Mouse (Mus musculus) kidney, embryonic 14.5 days (tissue): ENCODE results near the gene Rfx7. TPM values are rescaled to one million over a fixed set of nuclear protein-coding genes. Genes with fewer than 3 reads are reported as not detected.
"Not testable (repeated sequence)": the region's sequence is repeated elsewhere in the genome, so short reads cannot be mapped to it uniquely, and the experiment has no call there.

Experiments
- ATAC-seq: fragments of 200-750 bp; cut with Nextera tagmentation; 2 replicates; pipeline ENCODE4 v1.8.0; 2017; ENCODE audit warnings: moderate number of reproducible peaks, mild to moderate bottlenecking, moderate TSS enrichment, moderate library complexity; ENCODE audit not compliant: low FRiP score, low TSS enrichment
- H3K27ac ChIP-seq: fragments of 300-500 bp; sonication (generic); 2 replicates; pipeline ENCODE4 v1.5.1; 2014; ENCODE audit warnings: low read depth, mild to moderate bottlenecking, low read length, moderate library complexity, mixed read lengths
- H3K27me3 ChIP-seq: fragments of 300-500 bp; sonication (generic); 2 replicates; pipeline ENCODE4 v1.6.1; 2014; ENCODE audit warnings: mild to moderate bottlenecking, low read length; ENCODE audit not compliant: control insufficient read depth, insufficient read depth
- H3K36me3 ChIP-seq: fragments of 300-500 bp; sonication (generic); 2 replicates; pipeline ENCODE4 v1.6.1; 2014; ENCODE audit warnings: low read length, mixed read lengths; ENCODE audit not compliant: control insufficient read depth, insufficient read depth
- H3K4me1 ChIP-seq: fragments of 300-500 bp; sonication (generic); 2 replicates; pipeline ENCODE4 v1.6.1; 2014; ENCODE audit warnings: low read length, mixed read lengths; ENCODE audit not compliant: control insufficient read depth, insufficient read depth
- H3K4me2 ChIP-seq: fragments of 300-500 bp; sonication (generic); replicated peaks from 2 replicates; pipeline ENCODE4 v1.6.1; 2014; ENCODE audit warnings: low read depth, mild to moderate bottlenecking, low read length
- H3K4me3 ChIP-seq: fragments of 300-500 bp; sonication (generic); 2 replicates; pipeline ENCODE4 v1.5.1; 2014; ENCODE audit warnings: mild to moderate bottlenecking, low read length
- H3K9ac ChIP-seq: fragments of 300-500 bp; sonication (generic); 2 replicates; pipeline ENCODE4 v1.6.1; 2014; ENCODE audit warnings: low read depth, mild to moderate bottlenecking, low read length, moderate library complexity
- H3K9me3 ChIP-seq: fragments of 300-500 bp; sonication (generic); 2 replicates; pipeline ENCODE4 v1.6.1; 2016; ENCODE audit warnings: low read length; ENCODE audit not compliant: control insufficient read depth
- WGBS: fragments of 180-500 bp; shearing (Covaris S2); extraction: QIAGEN DNeasy Blood & Tissue Kit; methylation state at CpG from one replicate; pipeline ENCODE4 v1.1.7; 2014; 5-methylcytosine and 5-hydroxymethylcytosine counted together
- polyA plus RNA-seq: library from polyadenylated mRNA; unstranded; fragments of >200 nt; fragmentation: Nextera tagmentation; extraction: Ambion mirVana; gene quantifications from 2 replicates; pipeline ENCODE4 v1.2.1, GENCODE M21; 2014

The Rfx7 gene
- polyA plus RNA-seq, 1 experiment from 2014 or later, result 24.2 TPM

DNA sequence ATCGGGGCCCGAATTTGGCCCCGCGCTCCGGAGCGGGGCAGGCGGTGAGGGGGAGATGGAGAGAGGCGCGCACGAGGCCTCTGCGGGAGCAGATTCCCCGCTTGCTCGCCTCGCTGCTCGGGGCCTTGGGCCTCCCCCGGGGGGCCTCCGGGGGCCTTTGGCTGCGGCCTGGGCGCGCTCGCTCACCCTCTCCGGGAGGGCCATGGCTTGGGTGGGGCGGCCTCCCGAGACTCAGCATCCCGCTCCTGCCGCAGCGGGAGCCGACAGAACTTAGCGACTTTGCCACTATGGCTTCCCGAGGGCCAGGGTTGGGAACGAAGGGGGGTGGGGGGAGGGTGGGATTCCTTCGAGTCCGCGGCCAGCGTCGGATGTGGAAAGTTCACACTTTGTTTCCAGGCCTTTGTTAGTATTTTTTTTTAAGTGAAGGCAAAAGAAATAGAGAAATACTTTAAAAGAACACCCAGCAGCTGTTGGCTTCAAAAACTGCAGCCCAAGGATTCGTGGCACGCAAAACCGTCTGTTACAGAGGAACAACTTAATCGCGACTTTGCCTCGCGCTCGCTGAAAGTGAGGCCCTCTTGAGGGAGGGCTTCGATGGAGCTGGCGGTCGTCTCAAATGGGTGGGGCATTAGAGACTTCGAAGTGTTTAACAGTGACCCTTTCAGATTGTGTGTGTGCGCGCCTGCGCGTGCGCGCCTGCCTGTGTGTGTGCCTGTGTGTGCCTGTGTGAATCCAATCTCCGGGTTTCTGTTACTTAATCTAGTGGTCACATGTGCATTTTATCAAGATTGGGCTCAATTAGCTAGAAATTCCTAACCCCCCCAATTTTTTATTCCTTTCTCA, 130.9 kb downstream of the Rfx7 start:
- ATAC-seq, result peak; percentile 70
- under 1% methylated on average over 55 of the region's 55 CpGs for WGBS
- H3K9me3 ChIP-seq, result no peaks in the 10 kb centered on the region
- peak overlapping the region; percentile 90 for H3K4me2 ChIP-seq
- peak overlapping the region; percentile 98 for H3K4me3 ChIP-seq
- H3K36me3 ChIP-seq, result peaks cover 37% of the 10 kb centered on the region
- H3K4me1 ChIP-seq, result peaks cover 26% of the 10 kb centered on the region
- peak overlapping the region; percentile 100 for H3K27ac ChIP-seq
- H3K9ac ChIP-seq, result peak overlapping the region; percentile 100
- H3K27me3 ChIP-seq, result no peaks in the 10 kb centered on the region

DNA sequence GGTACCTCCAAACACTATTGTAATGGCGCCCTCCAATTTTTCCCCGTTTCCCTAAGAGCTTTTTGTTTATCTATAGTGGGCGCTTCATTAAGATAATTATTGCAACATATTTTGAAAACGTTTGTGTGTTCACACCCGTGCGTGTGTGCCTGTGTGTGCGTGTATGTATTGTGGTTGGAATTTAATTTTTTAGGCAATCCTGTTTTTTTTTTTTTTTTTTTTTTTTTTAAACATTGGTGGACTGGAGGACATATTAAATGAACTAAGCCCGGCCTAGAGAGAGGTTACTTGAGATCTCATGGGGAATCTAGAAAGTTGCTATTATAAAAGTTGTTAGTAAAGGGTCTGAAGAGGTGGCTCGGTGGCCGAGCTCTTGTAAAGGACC, 131.5 kb downstream of the Rfx7 start:
- Histone ChIP-seq H3K27ac (peak overlapping the region; percentile 100), H3K36me3 (peaks cover 37% of the 10 kb centered on the region), H3K9me3 (no peaks in the 10 kb centered on the region), H3K9ac (peak overlapping the region; percentile 100), H3K4me1 (peaks cover 26% of the 10 kb centered on the region), H3K27me3 (no peaks in the 10 kb centered on the region), H3K4me3 (peak overlapping the region; percentile 98), H3K4me2 (peak overlapping the region; percentile 90)
- WGBS, result 8% methylated on average over 10 of the region's 10 CpGs
- ATAC-seq, result no peak

DNA sequence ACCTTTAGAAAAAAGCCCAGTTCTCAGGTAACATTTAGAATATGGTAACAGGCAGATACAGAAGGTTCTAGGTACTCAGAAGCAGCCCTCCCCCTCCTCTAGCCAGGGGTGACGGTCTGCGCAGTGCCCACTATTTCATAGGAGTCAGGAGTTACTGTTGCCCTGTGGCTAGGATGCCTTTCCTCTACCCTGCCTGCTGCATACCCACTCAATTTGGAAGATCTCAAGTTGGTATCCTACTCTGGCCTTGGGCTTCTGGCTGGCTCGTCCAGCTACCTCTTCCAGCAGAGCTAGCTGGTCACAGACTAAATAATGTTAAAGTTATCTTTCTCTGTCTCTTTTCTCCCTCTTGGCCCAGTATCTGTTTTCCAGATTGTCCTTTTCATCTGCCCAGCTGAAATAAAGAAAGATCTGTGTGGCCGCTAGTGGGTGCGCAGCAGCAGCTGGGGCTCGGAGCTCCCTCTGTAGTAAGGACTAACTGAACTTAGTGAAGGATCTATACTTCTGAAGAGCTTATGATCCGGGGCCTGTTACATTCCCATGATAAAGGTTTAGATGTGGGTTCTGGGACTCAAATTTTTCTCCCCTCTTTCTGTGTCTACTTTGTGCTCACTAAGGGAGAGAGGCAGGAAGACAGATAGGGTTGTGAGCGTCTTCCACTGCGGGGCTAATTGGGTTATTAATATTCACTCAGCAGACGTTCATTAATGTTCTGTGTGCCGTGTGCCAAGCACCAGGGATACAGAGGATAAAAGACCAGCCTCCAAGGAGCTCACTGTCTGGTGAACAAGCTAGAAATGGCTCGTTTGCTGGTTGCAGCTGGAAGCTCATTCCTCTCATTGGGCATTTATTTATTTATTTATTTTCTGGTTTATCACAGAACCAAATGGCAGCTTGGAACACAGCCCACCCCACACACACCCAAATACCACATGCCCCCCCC, 132.6 kb downstream of the Rfx7 start:
- no peak for ATAC-seq
- 42% methylated on average over 12 of the region's 12 CpGs for WGBS

DNA sequence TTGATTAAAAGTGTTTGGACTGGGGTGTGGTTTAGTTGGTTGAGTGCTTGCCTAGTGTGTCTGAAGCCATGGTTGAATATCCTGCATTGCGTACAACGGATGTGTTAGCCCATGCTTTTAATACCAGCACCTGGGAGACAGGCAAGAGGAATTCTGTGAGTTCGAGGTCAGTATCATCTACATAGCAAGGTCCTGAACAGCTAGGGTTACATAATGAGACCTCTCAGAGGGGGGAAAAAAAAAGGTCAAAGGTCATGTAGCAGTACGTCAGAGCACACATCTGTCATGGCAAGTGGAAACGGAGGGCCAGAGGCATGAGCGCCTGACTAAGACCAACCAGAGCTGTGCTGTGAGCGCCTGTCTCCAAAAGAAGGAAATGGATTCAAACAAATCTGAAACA, 133.5 kb downstream of the Rfx7 start:
- peaks cover 26% of the 10 kb centered on the region for H3K4me1 ChIP-seq
- H3K4me2 ChIP-seq, result peak overlapping the region; percentile 90
- H3K9ac ChIP-seq, result 0 out of 2 replicates have a peak overlapping the region, but pooled peaks have one; percentile 100
- WGBS, result 48% methylated on average over 7 of the region's 7 CpGs
- ATAC-seq, result no peak
- H3K36me3 ChIP-seq, result peaks cover 57% of the 10 kb centered on the region
- H3K27me3 ChIP-seq, result no peaks in the 10 kb centered on the region
- no peaks in the 10 kb centered on the region for H3K9me3 ChIP-seq
- H3K27ac ChIP-seq, result no peak overlapping the region
- H3K4me3 ChIP-seq, result peak overlapping the region; percentile 98

More for the DNA sequence above, 132.6 kb downstream of the Rfx7 start:
- H3K4me2 ChIP-seq, result peak overlapping the region; percentile 90
- H3K9me3 ChIP-seq, result no peaks in the 10 kb centered on the region
- no peaks in the 10 kb centered on the region for H3K27me3 ChIP-seq
- H3K4me3 ChIP-seq, result peak overlapping the region; percentile 98
- peaks cover 48% of the 10 kb centered on the region for H3K36me3 ChIP-seq
- peak overlapping the region; percentile 100 for H3K9ac ChIP-seq
- peaks cover 26% of the 10 kb centered on the region for H3K4me1 ChIP-seq
- peak overlapping the region; percentile 100; the same call in 1 of the 2 replicates for H3K27ac ChIP-seq

DNA sequence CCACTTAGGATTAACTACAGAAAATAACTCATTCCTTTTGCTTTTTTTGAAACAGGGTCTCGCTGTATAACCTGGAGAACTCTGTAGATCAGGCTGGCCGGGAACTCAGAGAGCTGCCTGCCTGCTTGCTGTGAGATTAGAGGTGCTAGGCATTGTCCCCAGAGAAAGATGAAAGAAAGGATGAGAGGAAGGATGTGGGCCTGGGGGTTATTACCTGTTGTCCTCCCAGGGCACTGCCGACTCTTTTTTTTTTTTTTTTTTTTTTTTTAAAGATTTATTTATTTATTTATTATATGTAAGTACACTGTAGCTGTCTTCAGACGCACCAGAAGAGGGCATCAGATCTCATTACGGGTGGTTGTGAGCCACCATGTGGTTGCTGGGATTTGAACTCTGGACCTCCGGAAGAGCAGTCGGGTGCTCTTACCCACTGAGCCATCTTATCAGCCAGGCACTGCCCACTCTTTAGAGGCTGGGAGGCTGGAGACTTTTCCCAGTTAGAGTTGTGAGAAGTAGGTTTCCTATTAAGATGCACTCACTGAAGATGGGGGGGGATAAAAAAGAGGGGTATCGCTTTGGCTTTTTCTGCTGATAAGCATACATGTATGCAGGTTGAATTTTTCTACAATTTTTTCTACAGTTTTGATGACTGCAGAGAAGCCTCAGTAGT, 134.4 kb downstream of the Rfx7 start:
- H3K9me3 ChIP-seq, H3K9ac ChIP-seq, H3K27ac ChIP-seq, ATAC-seq, H3K4me3 ChIP-seq, H3K27me3 ChIP-seq: not testable (repeated sequence)
- Histone ChIP-seq H3K4me1 (peaks cover 26% of the 10 kb centered on the region), H3K4me2 (peak overlapping the region; percentile 15; the same call in 1 of the 2 replicates), H3K36me3 (peaks cover 62% of the 10 kb centered on the region)
- 84% methylated on average over 6 of the region's 8 CpGs for WGBS

DNA sequence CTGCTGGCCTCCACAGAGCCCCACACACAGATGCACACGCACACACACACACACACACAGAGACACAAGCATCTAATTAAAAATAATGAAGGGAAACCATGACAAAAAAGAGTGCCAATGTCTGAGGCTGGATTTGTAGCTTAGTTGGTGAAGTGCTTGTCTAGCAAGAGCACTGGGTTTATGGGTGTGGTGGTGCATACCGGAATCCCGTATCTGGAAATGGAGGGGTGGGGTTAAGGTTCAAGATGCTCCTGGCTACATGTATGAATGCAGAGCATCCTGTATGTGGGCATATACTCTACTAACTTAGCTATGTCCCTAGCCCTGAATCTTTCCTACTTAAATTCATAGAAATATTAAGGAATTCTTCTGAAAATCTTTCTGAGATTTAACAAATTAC, 135.1 kb downstream of the Rfx7 start:
- no peaks in the 10 kb centered on the region for H3K9me3 ChIP-seq
- H3K27me3 ChIP-seq, result no peaks in the 10 kb centered on the region
- peaks cover 26% of the 10 kb centered on the region for H3K4me1 ChIP-seq
- H3K4me2 ChIP-seq, result no peak overlapping the region
- no peak overlapping the region; the same call in 1 of the 2 replicates for H3K27ac ChIP-seq
- no peak overlapping the region for H3K9ac ChIP-seq
- ATAC-seq, result no peak
- peaks cover 67% of the 10 kb centered on the region for H3K36me3 ChIP-seq
- WGBS, result 80% methylated on average over 3 of the region's 3 CpGs
- H3K4me3 ChIP-seq, result no peak overlapping the region

DNA sequence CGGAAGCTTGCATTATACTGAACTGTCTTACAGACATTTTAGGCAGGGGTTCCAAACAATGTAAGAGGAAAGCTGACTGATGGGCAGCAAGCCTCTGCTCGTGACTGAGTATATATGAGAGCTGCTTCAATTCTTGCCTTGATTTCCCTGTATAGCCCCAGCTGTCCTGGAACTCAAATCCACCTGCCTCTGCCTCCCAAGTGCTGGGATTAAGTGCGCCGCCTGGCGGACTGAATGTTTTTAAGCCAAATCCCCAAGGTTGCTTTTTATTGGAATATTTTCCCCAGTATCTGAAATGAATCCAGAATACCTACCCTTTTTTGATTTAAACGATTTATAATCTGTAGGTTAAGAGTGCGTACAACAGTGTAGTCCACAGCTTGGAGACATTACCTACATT, 137.3 kb downstream of the Rfx7 start:
- H3K36me3 ChIP-seq, result peaks cover 85% of the 10 kb centered on the region

DNA sequence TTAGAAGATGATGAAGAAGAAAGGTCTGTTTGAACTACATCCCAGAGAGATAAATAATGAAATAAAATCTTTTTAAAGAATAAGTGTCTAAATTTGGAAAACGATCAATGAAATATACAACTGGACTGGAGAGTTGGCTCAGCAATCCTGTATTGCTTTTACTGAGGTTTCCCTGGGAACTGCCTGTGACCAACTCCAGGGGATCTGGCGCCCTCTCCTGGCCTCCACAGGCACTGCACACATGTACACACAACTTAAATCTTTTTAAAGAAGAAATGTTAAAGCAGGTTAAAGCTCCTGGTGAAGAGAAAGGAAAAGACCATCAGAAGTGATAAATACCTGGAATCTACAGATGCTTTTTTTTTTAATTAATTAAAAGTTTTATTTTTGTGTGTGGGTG, 140.3 kb downstream of the Rfx7 start:
- H3K9ac ChIP-seq, result no peak overlapping the region
- no peak overlapping the region for H3K27ac ChIP-seq
- no peak overlapping the region for H3K4me2 ChIP-seq
- WGBS, result 32% methylated on average over 2 of the region's 2 CpGs
- H3K27me3 ChIP-seq, result no peaks in the 10 kb centered on the region
- no peak for ATAC-seq
- H3K4me1 ChIP-seq, result no peaks in the 10 kb centered on the region
- H3K4me3 ChIP-seq, result no peak overlapping the region
- H3K9me3 ChIP-seq, result no peaks in the 10 kb centered on the region
- peaks cover 86% of the 10 kb centered on the region for H3K36me3 ChIP-seq

More for the DNA sequence above, 137.3 kb downstream of the Rfx7 start:
- Histone ChIP-seq H3K4me2 (no peak overlapping the region), H3K9ac (no peak overlapping the region), H3K27ac (no peak overlapping the region), H3K27me3 (no peaks in the 10 kb centered on the region), H3K4me3 (no peak overlapping the region), H3K9me3 (no peaks in the 10 kb centered on the region), H3K4me1 (peaks cover 20% of the 10 kb centered on the region)
- no peak for ATAC-seq
- WGBS, result 88% methylated on average over 7 of the region's 7 CpGs
